Mouse (Mus musculus) neural tube, embryonic 12.5 days (tissue): ENCODE data around the gene Enkd1. TPM values are rescaled to one million over a fixed set of nuclear protein-coding genes. Genes with fewer than 3 reads are reported as not detected.

Experiments
- ATAC-seq: fragments of 200-750 bp; cut with Nextera tagmentation; 2 replicates; pipeline ENCODE4 v1.8.0; 2017; ENCODE audit warnings: low read depth, mild to moderate bottlenecking, moderate TSS enrichment, moderate library complexity; ENCODE audit not compliant: low FRiP score
- H3K27ac ChIP-seq: fragments of 300-500 bp; sonication (generic); 2 replicates; pipeline ENCODE4 v1.5.1; 2016
- H3K27me3 ChIP-seq: fragments of 300-500 bp; sonication (generic); replicated peaks from 2 replicates; pipeline ENCODE4 v1.6.1; 2016; ENCODE audit warnings: mild to moderate bottlenecking
- H3K36me3 ChIP-seq: fragments of 300-500 bp; sonication (generic); 2 replicates; pipeline ENCODE4 v1.6.1; 2016; ENCODE audit warnings: mild to moderate bottlenecking
- H3K4me1 ChIP-seq: fragments of 300-500 bp; sonication (generic); 2 replicates; pipeline ENCODE4 v1.6.1; 2016
- H3K4me2 ChIP-seq: fragments of 300-500 bp; sonication (generic); replicated peaks from 2 replicates; pipeline ENCODE4 v1.6.1; 2016; ENCODE audit warnings: mild to moderate bottlenecking
- H3K4me3 ChIP-seq: fragments of 300-500 bp; sonication (generic); 2 replicates; pipeline ENCODE4 v1.5.1; 2016
- H3K9ac ChIP-seq: fragments of 300-500 bp; sonication (generic); 2 replicates; pipeline ENCODE4 v1.6.1; 2016; ENCODE audit warnings: mild to moderate bottlenecking
- H3K9me3 ChIP-seq: fragments of 300-500 bp; sonication (generic); 2 replicates; pipeline ENCODE4 v1.6.1; 2016; ENCODE audit warnings: mild to moderate bottlenecking
- WGBS: fragments of 180-500 bp; shearing (Covaris S2); methylation state at CpG from one replicate; pipeline ENCODE4 v1.1.7; 2016; 5-methylcytosine and 5-hydroxymethylcytosine counted together
- polyA plus RNA-seq: library from polyadenylated mRNA; unstranded; fragments of >200 nt; fragmentation: Nextera tagmentation; extraction: Ambion mirVana; gene quantifications from 2 replicates; pipeline ENCODE4 v1.2.1, GENCODE M21; 2016

Enkd1 gene
- 19.4 and 20.3 TPM in 2 replicates for polyA plus RNA-seq

GRCm38 (mm10) chr8:105707498-105708403 lies at the start of gene Enkd1, which contains the start of gene 4933405L10Rik:
Gene Enkd1, minus strand, starts transcription at chr8:105708210.
Gene 4933405L10Rik, plus strand, starts transcription at chr8:105707655.
- H3K36me3 ChIP-seq = peaks cover 17% of the 10 kb centered on the region
- WGBS = under 1% methylated on average over 55 of the region's 55 CpGs
- peak within 1 kb of the TSS; percentile 54 for H3K4me3 ChIP-seq
- peak within 1 kb of the TSS; percentile 93 for H3K4me2 ChIP-seq
- ATAC-seq = peak; percentile 84
- peak within 1 kb of the TSS; percentile 63 for H3K9ac ChIP-seq
- no peaks in the 10 kb centered on the region for H3K9me3 ChIP-seq
- H3K4me1 ChIP-seq = peaks cover 20% of the 10 kb centered on the region
- H3K27me3 ChIP-seq = no peaks in the 10 kb centered on the region
- no peak within 1 kb of the TSS for H3K27ac ChIP-seq

- Histone ChIP-seq H3K4me2 (no peak overlapping the region), H3K9me3 (no peaks in the 10 kb centered on the region), H3K36me3 (no peaks in the 10 kb centered on the region), H3K4me3 (no peak overlapping the region), H3K9ac (no peak overlapping the region), H3K4me1 (peaks cover 28% of the 10 kb centered on the region), H3K27ac (no peak overlapping the region), H3K27me3 (no peaks in the 10 kb centered on the region)
- 78% methylated on average over 2 of the region's 2 CpGs for WGBS
- ATAC-seq = no peak
Measured at GRCm38 (mm10) chr8:105754688-105755087, 46.7 kb upstream of the Enkd1 start.

GRCm38 (mm10) chr8:105753916-105754315 lies 45.9 kb upstream of the Enkd1 start:
- Histone ChIP-seq H3K27ac (no peak overlapping the region), H3K4me1 (peaks cover 34% of the 10 kb centered on the region), H3K27me3 (no peaks in the 10 kb centered on the region), H3K4me2 (no peak overlapping the region), H3K4me3 (no peak overlapping the region), H3K9me3 (no peaks in the 10 kb centered on the region), H3K9ac (no peak overlapping the region), H3K36me3 (no peaks in the 10 kb centered on the region)
- 84% methylated on average over 2 of the region's 2 CpGs for WGBS
- ATAC-seq = no peak

GRCm38 (mm10) chr8:105750606-105751005 lies 42.6 kb upstream of the Enkd1 start:
- Histone ChIP-seq H3K4me2 (peak overlapping the region; percentile 43), H3K27me3 (no peaks in the 10 kb centered on the region), H3K9ac (no peak overlapping the region), H3K4me3 (no peak overlapping the region), H3K27ac (no peak overlapping the region), H3K36me3 (peaks cover 5% of the 10 kb centered on the region; the same call in 1 of the 2 replicates), H3K9me3 (no peaks in the 10 kb centered on the region), H3K4me1 (peaks cover 39% of the 10 kb centered on the region)
- WGBS = 10% methylated on average over 11 of the region's 11 CpGs
- no peak for ATAC-seq

GRCm38 (mm10) chr8:105743301-105743700 lies 35.3 kb upstream of the Enkd1 start:
- H3K27me3 ChIP-seq = no peaks in the 10 kb centered on the region
- no peak overlapping the region for H3K4me2 ChIP-seq
- H3K9me3 ChIP-seq = no peaks in the 10 kb centered on the region
- H3K4me1 ChIP-seq = no peaks in the 10 kb centered on the region; the same call in 1 of the 2 replicates
- no peak overlapping the region for H3K9ac ChIP-seq
- ATAC-seq = no peak
- H3K27ac ChIP-seq = no peak overlapping the region
- H3K4me3 ChIP-seq = no peak overlapping the region
- 90% methylated on average over 4 of the region's 4 CpGs for WGBS
- H3K36me3 ChIP-seq = peaks cover 7% of the 10 kb centered on the region; the same call in 1 of the 2 replicates

GRCm38 (mm10) chr8:105739216-105739615 lies 31.2 kb upstream of the Enkd1 start:
- no peak overlapping the region for H3K27ac ChIP-seq
- no peak for ATAC-seq
- no peaks in the 10 kb centered on the region for H3K27me3 ChIP-seq
- H3K36me3 ChIP-seq = peaks cover 3% of the 10 kb centered on the region; the same call in 1 of the 2 replicates
- H3K4me2 ChIP-seq = no peak overlapping the region
- H3K4me1 ChIP-seq = no peaks in the 10 kb centered on the region
- no peak overlapping the region for H3K4me3 ChIP-seq
- no peaks in the 10 kb centered on the region for H3K9me3 ChIP-seq
- 90% methylated on average over 5 of the region's 5 CpGs for whole genome bisulfite sequencing
- H3K9ac ChIP-seq = no peak overlapping the region

- H3K27ac ChIP-seq = no peak overlapping the region
- H3K36me3 ChIP-seq = peaks cover 14% of the 10 kb centered on the region; the same call in 1 of the 2 replicates
- H3K4me1 ChIP-seq = no peaks in the 10 kb centered on the region
- no peaks in the 10 kb centered on the region for H3K9me3 ChIP-seq
- no peak overlapping the region for H3K4me3 ChIP-seq
- WGBS = 93% methylated on average over 5 of the region's 5 CpGs
- H3K27me3 ChIP-seq = no peaks in the 10 kb centered on the region
- no peak overlapping the region for H3K9ac ChIP-seq
- no peak for ATAC-seq
- no peak overlapping the region for H3K4me2 ChIP-seq
Measured at GRCm38 (mm10) chr8:105732186-105732585, 24.2 kb upstream of the Enkd1 start.

GRCm38 (mm10) chr8:105727397-105728124 lies 19.6 kb upstream of the Enkd1 start:
- Histone ChIP-seq H3K27me3 (no peaks in the 10 kb centered on the region), H3K4me2 (no peak overlapping the region), H3K4me3 (no peak overlapping the region), H3K9me3 (no peaks in the 10 kb centered on the region), H3K4me1 (no peaks in the 10 kb centered on the region), H3K9ac (no peak overlapping the region), H3K27ac (no peak overlapping the region), H3K36me3 (peaks cover 43% of the 10 kb centered on the region)
- 89% methylated on average over 18 of the region's 18 CpGs for WGBS
- no peak for ATAC-seq

- H3K4me1 ChIP-seq = no peaks in the 10 kb centered on the region
- H3K4me3 ChIP-seq = no peak overlapping the region
- WGBS = 77% methylated on average over 5 of the region's 5 CpGs
- H3K27me3 ChIP-seq = no peaks in the 10 kb centered on the region
- ATAC-seq = no peak
- H3K4me2 ChIP-seq = no peak overlapping the region
- peaks cover 47% of the 10 kb centered on the region for H3K36me3 ChIP-seq
- H3K9ac ChIP-seq = no peak overlapping the region
- H3K27ac ChIP-seq = no peak overlapping the region
- no peaks in the 10 kb centered on the region for H3K9me3 ChIP-seq
Measured at GRCm38 (mm10) chr8:105725726-105726125, 17.7 kb upstream of the Enkd1 start.

GRCm38 (mm10) chr8:105722861-105723260 lies 14.9 kb upstream of the Enkd1 start:
- no peak overlapping the region for H3K4me3 ChIP-seq
- no peaks in the 10 kb centered on the region for H3K9me3 ChIP-seq
- no peak overlapping the region for H3K27ac ChIP-seq
- WGBS = 94% methylated on average over 9 of the region's 9 CpGs
- no peaks in the 10 kb centered on the region for H3K4me1 ChIP-seq
- no peak for ATAC-seq
- H3K27me3 ChIP-seq = no peaks in the 10 kb centered on the region
- no peak overlapping the region for H3K4me2 ChIP-seq
- H3K36me3 ChIP-seq = peaks cover 46% of the 10 kb centered on the region
- H3K9ac ChIP-seq = no peak overlapping the region

- H3K36me3 ChIP-seq = peaks cover 49% of the 10 kb centered on the region
- no peak overlapping the region for H3K4me3 ChIP-seq
- H3K4me1 ChIP-seq = no peaks in the 10 kb centered on the region
- no peak overlapping the region for H3K27ac ChIP-seq
- ATAC-seq = no peak
- 89% methylated on average over 4 of the region's 4 CpGs for WGBS
- no peak overlapping the region for H3K9ac ChIP-seq
- no peaks in the 10 kb centered on the region for H3K9me3 ChIP-seq
- H3K4me2 ChIP-seq = no peak overlapping the region
- H3K27me3 ChIP-seq = no peaks in the 10 kb centered on the region
Measured at GRCm38 (mm10) chr8:105719637-105720036, 11.6 kb upstream of the Enkd1 start.

GRCm38 (mm10) chr8:105716302-105716945 lies 8.4 kb upstream of the Enkd1 start:
- no peak overlapping the region for H3K27ac ChIP-seq
- ATAC-seq = no peak
- WGBS = 94% methylated on average over 15 of the region's 15 CpGs
- no peaks in the 10 kb centered on the region for H3K9me3 ChIP-seq
- H3K4me2 ChIP-seq = no peak overlapping the region
- H3K4me3 ChIP-seq = no peak overlapping the region
- no peaks in the 10 kb centered on the region for H3K4me1 ChIP-seq
- no peak overlapping the region for H3K9ac ChIP-seq
- peaks cover 34% of the 10 kb centered on the region for H3K36me3 ChIP-seq
- no peaks in the 10 kb centered on the region for H3K27me3 ChIP-seq
